ENCODE assay signal across 18 mouse cellular contexts in genomic region chr1:180194048-180194447, GRCm38 (mm10). TPM values are rescaled to one million over a fixed set of nuclear protein-coding genes. Genes with fewer than 3 reads are reported as not detected.
DNase-seq lines count a peak whose midpoint lies in the region; ATAC-seq and TF ChIP-seq lines count a peak whose summit lies in the region.
"Had no signal": no experiment of that assay in that cellular context is flagged by ENCODE, and none has a peak within 500 bp of the region (broad histone marks: within the 10 kb centered on the region; RNA-seq: fewer than 3 reads in every experiment).

No protein-coding gene starts in this region.

- H3K27me3 ChIP-seq in intestine, embryonic 16.5 days (replicated peaks; ENCODE audit: control insufficient read depth, insufficient read depth, low read length), result no peaks in the 10 kb centered on the region
- H3K27me3 ChIP-seq in intestine, embryonic 15.5 days (replicated peaks), result no peaks in the 10 kb centered on the region
- H3K27me3 ChIP-seq in E14TG2a.4 (ENCODE audit: insufficient read depth, low read length), result peaks cover 21% of the 10 kb centered on the region
- peaks cover 35% of the 10 kb centered on the region for H3K27me3 ChIP-seq in myocyte (ENCODE audit: control insufficient read depth, insufficient read depth, insufficient read length)

- no peak overlapping the region for H3ac ChIP-seq in myocyte (ENCODE audit: control insufficient read depth, insufficient read length)

- no peaks in the 10 kb centered on the region for H3K9me3 ChIP-seq in intestine, embryonic 16.5 days (ENCODE audit: control insufficient read depth, low read length)
- no peaks in the 10 kb centered on the region for H3K9me3 ChIP-seq in intestine, embryonic 15.5 days
- no peaks in the 10 kb centered on the region for H3K9me3 ChIP-seq in E14TG2a.4 (ENCODE audit: low read length)
- H3K9me3 ChIP-seq: hindbrain, embryonic 15.5 days; limb, embryonic 15.5 days; neural tube, embryonic 15.5 days had no signal

- peak; percentile 10 for TF ChIP-seq POLR2A in myocyte (IDR thresholded peaks at IDR 0.05; ENCODE audit: insufficient read length, low read depth)

- no peaks in the 10 kb centered on the region for H3K79me2 ChIP-seq in myocyte (ENCODE audit: control insufficient read depth, insufficient read depth)

- intact Hi-C loops in left cerebral cortex, postnatal 4 days (cut with DNase I), result no loop called here

- no peak overlapping the region for H3K9ac ChIP-seq in intestine, embryonic 16.5 days (ENCODE audit: low read depth, low read length)
- no peak overlapping the region for H3K9ac ChIP-seq in intestine, embryonic 15.5 days
- H3K9ac ChIP-seq: forebrain, postnatal 0 days; hindbrain, embryonic 15.5 days; limb, embryonic 15.5 days; neural tube, embryonic 15.5 days had no signal

- no peak for ATAC-seq in intestine, embryonic 16.5 days
- ATAC-seq in intestine, embryonic 15.5 days, result no peak
- ATAC-seq: forebrain, postnatal 0 days had no signal

- H3K4me2 ChIP-seq in intestine, embryonic 16.5 days (ENCODE audit: low read depth, low read length), result peak overlapping the region; percentile 82; the same call in 1 of the 2 replicates
- no peak overlapping the region for H3K4me2 ChIP-seq in intestine, embryonic 15.5 days (replicated peaks)
- H3K4me2 ChIP-seq in myocyte (ENCODE audit: low read depth), result peak overlapping the region; percentile 89
- H3K4me2 ChIP-seq: limb, embryonic 15.5 days had no signal

- no peak overlapping the region for H3K4me3 ChIP-seq in intestine, embryonic 16.5 days (ENCODE audit: low read length)
- H3K4me3 ChIP-seq in intestine, embryonic 15.5 days (replicated peaks), result no peak overlapping the region
- H3K4me3 ChIP-seq in E14TG2a.4 (replicated peaks; ENCODE audit: low read length) (0 out of 2 replicates have a peak overlapping the region, but pooled peaks have one; percentile 5), myocyte (peak overlapping the region; percentile 35)
- H3K4me3 ChIP-seq: hindbrain, embryonic 15.5 days; limb, embryonic 15.5 days; neural tube, embryonic 15.5 days had no signal

- peak; percentile 80 for DNase-seq in heart, adult 11 months
- DNase-seq in heart, adult 18-20 months, result no peak
- DNase-seq in left cerebral cortex, postnatal 4 days, result no peak
- no peak for DNase-seq in adrenal gland, postnatal 10 days
- DNase-seq: cerebellum, adult 9-11 months; forebrain, postnatal 0 days; kidney, adult 8-10 months; kidney, postnatal 36 days; lung, postnatal 10 days; right cerebral cortex, postnatal 4 days; thymus, adult 18-20 months had no signal

- no peaks in the 10 kb centered on the region for H3K36me3 ChIP-seq in intestine, embryonic 16.5 days (ENCODE audit: control insufficient read depth, insufficient read depth, low read length)
- H3K36me3 ChIP-seq in intestine, embryonic 15.5 days, result no peaks in the 10 kb centered on the region
- H3K36me3 ChIP-seq in E14TG2a.4 (ENCODE audit: insufficient read depth, low read length) (no peaks in the 10 kb centered on the region), myocyte (ENCODE audit: control insufficient read depth, insufficient read depth) (no peaks in the 10 kb centered on the region)
- H3K36me3 ChIP-seq: hindbrain, embryonic 15.5 days; limb, embryonic 15.5 days; neural tube, embryonic 15.5 days had no signal

- no peak for TF ChIP-seq CTCF in E14TG2a.4 (conservative IDR thresholded peaks at IDR 0.05; ENCODE audit: low read length)

- peaks cover 19% of the 10 kb centered on the region for H3K4me1 ChIP-seq in intestine, embryonic 16.5 days (ENCODE audit: control insufficient read depth, insufficient read depth, low read length)
- H3K4me1 ChIP-seq in intestine, embryonic 15.5 days (replicated peaks), result peaks cover 13% of the 10 kb centered on the region
- H3K4me1 ChIP-seq in E14TG2a.4 (replicated peaks; ENCODE audit: low read depth, low read length), result peaks cover 35% of the 10 kb centered on the region

- 86% methylated on average over 9 of the region's 9 CpGs for WGBS in intestine, embryonic 16.5 days
- 80% methylated on average over 9 of the region's 9 CpGs for WGBS in intestine, embryonic 15.5 days

- H3K27ac ChIP-seq in intestine, embryonic 16.5 days (ENCODE audit: low read length), result no peak overlapping the region
- no peak overlapping the region for H3K27ac ChIP-seq in intestine, embryonic 15.5 days
- H3K27ac ChIP-seq: hindbrain, embryonic 15.5 days; limb, embryonic 15.5 days; neural tube, embryonic 15.5 days had no signal

TF ChIP-seq in myocyte, 11 proteins besides CTCF, POLR2A, EP300 and RAD21:
- TF ChIP-seq TCF12 (IDR thresholded peaks at IDR 0.05; ENCODE audit: insufficient read depth, poor library complexity, severe bottlenecking) (no peak), MAX (IDR thresholded peaks at IDR 0.05; ENCODE audit: low read depth) (no peak), MYOG (IDR thresholded peaks at IDR 0.05; ENCODE audit: control insufficient read depth in 1 of 3, insufficient read depth in 1 of 3, insufficient read length in 2 of 3, low read depth in 2 of 3) (no peak), MYOD1 (IDR thresholded peaks at IDR 0.05; ENCODE audit: control insufficient read depth in 1 of 3, insufficient read length in 2 of 3, low read depth in 2 of 3) (no peak), CEBPB (IDR thresholded peaks at IDR 0.05; ENCODE audit: insufficient read depth, poor library complexity, severe bottlenecking) (no peak), SRF (IDR thresholded peaks at IDR 0.05; ENCODE audit: control insufficient read depth, insufficient read length, low read depth) (no peak), REST (IDR thresholded peaks at IDR 0.05; ENCODE audit: insufficient read depth, insufficient read length) (no peak), E2F4 (IDR thresholded peaks at IDR 0.05; ENCODE audit: insufficient read depth) (no peak)

RNA-seq across cellular contexts. Expression of gene Coq8a, which starts 5.4 kb away (rescaled TPM):
- 1,000 to 10,000 TPM in 1 of 2 experiments, 100 to 1,000 TPM in 1; 974 to 1,043 TPM for total RNA-seq in heart, adult 18-20 months (2021)
- polyA plus RNA-seq in intestine, embryonic 16.5 days (2015; fragmentation: Nextera tagmentation; extraction: Ambion mirVana), result 24.8 and 30.4 TPM in 2 replicates
- 20.4 and 22.1 TPM in 2 replicates for polyA plus RNA-seq in intestine, embryonic 15.5 days (2015; fragmentation: Nextera tagmentation; extraction: Ambion mirVana)
- polyA plus RNA-seq in myocyte (2012; fragmentation: generic; extraction: Trizol), result 79.8 TPM
- 1 to 10 TPM; 6.1 to 7.1 TPM for total RNA-seq in left cerebral cortex, postnatal 4 days (2021)
- 1,000 to 10,000 TPM; 1,138 to 1,532 TPM for total RNA-seq in adrenal gland, postnatal 10 days (2021)

Comparison
In these comparisons a context has a peak if more than half of its experiments do, and no peak if none do; other contexts are left out.
1. H3K4me3 ChIP-seq: peak in E14TG2a.4 (single experiment) and myocyte (single experiment); none in intestine, embryonic 16.5 days (single experiment) and intestine, embryonic 15.5 days (single experiment).
2. RNA of gene Coq8a, which starts 5.4 kb away (total RNA-seq): 1,138 to 1,532 TPM in adrenal gland, postnatal 10 days and 974 to 1,043 TPM in heart, adult 18-20 months; 6.1 to 7.1 TPM in left cerebral cortex, postnatal 4 days; every median in the first group is over 100 times any median in the second.